ENCODE assay signal across 12 mouse cellular contexts in genomic region chr19:53942342-53942741, GRCm38 (mm10). TPM values are rescaled to one million over a fixed set of nuclear protein-coding genes. Genes with fewer than 3 reads are reported as not detected.
A peak's percentile ranks its signal among the peaks of the same experiment; 100 is the strongest.
DNase-seq lines count a peak whose midpoint lies in the region; ATAC-seq and TF ChIP-seq lines count a peak whose summit lies in the region.
"Had no signal": no experiment of that assay in that cellular context is flagged by ENCODE, and none has a peak within 500 bp of the region (broad histone marks: within the 10 kb centered on the region; RNA-seq: fewer than 3 reads in every experiment).

No protein-coding gene starts in this region.

- H3K4me1 ChIP-seq in forebrain, embryonic 16.5 days (replicated peaks; ENCODE audit: control insufficient read depth, insufficient read depth, low read length), result peaks cover 9% of the 10 kb centered on the region
- peaks cover 10% of the 10 kb centered on the region for H3K4me1 ChIP-seq in forebrain, embryonic 14.5 days (ENCODE audit: control insufficient read depth, insufficient read depth, low read length)
- H3K4me1 ChIP-seq in megakaryocyte, embryonic 14.5 days, result peaks cover 36% of the 10 kb centered on the region
- peaks cover 10% of the 10 kb centered on the region; the same call in 1 of the 2 replicates for H3K4me1 ChIP-seq in hindbrain, postnatal 0 days (ENCODE audit: insufficient read depth, low read length)
- peaks cover 26% of the 10 kb centered on the region for H3K4me1 ChIP-seq in neural tube, embryonic 13.5 days (replicated peaks)

- no peak overlapping the region for H3K27ac ChIP-seq in forebrain, embryonic 16.5 days (ENCODE audit: low read length)
- H3K27ac ChIP-seq in forebrain, embryonic 14.5 days (ENCODE audit: low read depth, low read length), result no peak overlapping the region
- no peak overlapping the region for H3K27ac ChIP-seq in hindbrain, postnatal 0 days
- no peak overlapping the region for H3K27ac ChIP-seq in neural tube, embryonic 13.5 days (replicated peaks)
- H3K27ac ChIP-seq: kidney, embryonic 15.5 days had no signal

- peaks cover 13% of the 10 kb centered on the region for H3K36me3 ChIP-seq in forebrain, embryonic 16.5 days (ENCODE audit: control insufficient read depth, insufficient read depth)
- peaks cover 17% of the 10 kb centered on the region for H3K36me3 ChIP-seq in forebrain, embryonic 14.5 days (ENCODE audit: control insufficient read depth, insufficient read depth, low read length)
- H3K36me3 ChIP-seq in megakaryocyte, embryonic 14.5 days (replicated peaks; ENCODE audit: low read length), result peaks cover 42% of the 10 kb centered on the region
- peaks cover 3% of the 10 kb centered on the region; the same call in 1 of the 2 replicates for H3K36me3 ChIP-seq in hindbrain, postnatal 0 days (ENCODE audit: insufficient read depth, low read length)
- peaks cover 19% of the 10 kb centered on the region for H3K36me3 ChIP-seq in neural tube, embryonic 13.5 days

- ATAC-seq in forebrain, embryonic 16.5 days, result no peak
- ATAC-seq in forebrain, embryonic 14.5 days, result no peak
- ATAC-seq in megakaryocyte, adult 5-6 weeks (ENCODE audit: poor library complexity, severe bottlenecking), result no peak
- ATAC-seq in hindbrain, postnatal 0 days, result no peak
- no peak for ATAC-seq in neural tube, embryonic 13.5 days (ENCODE audit: low read depth)

- H3K4me3 ChIP-seq in forebrain, embryonic 16.5 days (replicated peaks; ENCODE audit: low read length), result no peak overlapping the region
- H3K4me3 ChIP-seq in forebrain, embryonic 14.5 days (ENCODE audit: low read depth, low read length), result no peak overlapping the region
- H3K4me3 ChIP-seq in megakaryocyte, embryonic 14.5 days (replicated peaks), result peak overlapping the region; percentile 66
- H3K4me3 ChIP-seq in hindbrain, postnatal 0 days (ENCODE audit: low read length), result no peak overlapping the region
- peak overlapping the region; percentile 95; the same call in 1 of the 2 replicates for H3K4me3 ChIP-seq in neural tube, embryonic 13.5 days

- WGBS in forebrain, embryonic 16.5 days, result 97% methylated on average over 2 of the region's 2 CpGs
- 94% methylated on average over 2 of the region's 2 CpGs for WGBS in forebrain, embryonic 14.5 days
- 96% methylated on average over 2 of the region's 2 CpGs for WGBS in hindbrain, postnatal 0 days
- 98% methylated on average over 2 of the region's 2 CpGs for whole genome bisulfite sequencing in neural tube, embryonic 13.5 days

- no peaks in the 10 kb centered on the region for H3K9me3 ChIP-seq in forebrain, embryonic 16.5 days (ENCODE audit: control insufficient read depth, low read length)
- H3K9me3 ChIP-seq in forebrain, embryonic 14.5 days (replicated peaks; ENCODE audit: control insufficient read depth, low read length), result no peaks in the 10 kb centered on the region
- H3K9me3 ChIP-seq in megakaryocyte, embryonic 14.5 days, result no peaks in the 10 kb centered on the region
- no peaks in the 10 kb centered on the region for H3K9me3 ChIP-seq in hindbrain, postnatal 0 days (ENCODE audit: low read length)
- no peaks in the 10 kb centered on the region for H3K9me3 ChIP-seq in neural tube, embryonic 13.5 days
- H3K9me3 ChIP-seq: kidney, embryonic 15.5 days had no signal

- 0 out of 2 replicates have a peak overlapping the region, but pooled peaks have one; percentile 11 for H3K4me2 ChIP-seq in forebrain, embryonic 16.5 days (ENCODE audit: low read length)
- H3K4me2 ChIP-seq in forebrain, embryonic 14.5 days (ENCODE audit: low read length), result no peak overlapping the region
- H3K4me2 ChIP-seq in hindbrain, postnatal 0 days (ENCODE audit: low read depth, low read length), result peak overlapping the region; percentile 66; the same call in 1 of the 2 replicates
- H3K4me2 ChIP-seq in neural tube, embryonic 13.5 days, result peak overlapping the region; percentile 59; the same call in 1 of the 2 replicates

- 0 out of 2 replicates have a peak overlapping the region, but pooled peaks have one; percentile 11 for H3K9ac ChIP-seq in forebrain, embryonic 16.5 days (replicated peaks; ENCODE audit: low read depth, low read length)
- no peak overlapping the region for H3K9ac ChIP-seq in forebrain, embryonic 14.5 days (ENCODE audit: low read length)
- no peak overlapping the region for H3K9ac ChIP-seq in hindbrain, postnatal 0 days (replicated peaks; ENCODE audit: low read length)
- H3K9ac ChIP-seq in neural tube, embryonic 13.5 days, result peak overlapping the region; percentile 52; the same call in 1 of the 2 replicates
- H3K9ac ChIP-seq: kidney, embryonic 15.5 days had no signal

- no peaks in the 10 kb centered on the region for H3K27me3 ChIP-seq in forebrain, embryonic 16.5 days (replicated peaks; ENCODE audit: control insufficient read depth, insufficient read depth, low read length)
- no peaks in the 10 kb centered on the region for H3K27me3 ChIP-seq in forebrain, embryonic 14.5 days (replicated peaks; ENCODE audit: control insufficient read depth, insufficient read depth, low read length)
- H3K27me3 ChIP-seq in megakaryocyte, embryonic 14.5 days (replicated peaks), result no peaks in the 10 kb centered on the region
- H3K27me3 ChIP-seq in hindbrain, postnatal 0 days (ENCODE audit: insufficient read depth, low read length), result no peaks in the 10 kb centered on the region
- no peaks in the 10 kb centered on the region for H3K27me3 ChIP-seq in neural tube, embryonic 13.5 days
- H3K27me3 ChIP-seq: kidney, embryonic 15.5 days had no signal

- DNase-seq in forebrain, embryonic 14.5 days (ENCODE audit: low spot score), result no peak
- no peak for DNase-seq in hindbrain, postnatal 0 days (ENCODE audit: low spot score)
- no peak for DNase-seq in left cerebral cortex, adult 18-20 months (ENCODE audit: low spot score in 2 of 2)
- DNase-seq in retina, postnatal 1 day, result no peak
- DNase-seq: adrenal gland, postnatal 36 days; cerebellum, adult 11-12 months; lung, postnatal 10 days had no signal

- TF ChIP-seq CTCF in hindbrain, postnatal 0 days (IDR thresholded peaks at IDR 0.05; ENCODE audit: low read depth), result no peak

RNA-seq across cellular contexts. Expression of gene Shoc2, which starts 1.8 kb away (rescaled TPM):
- 58.8 and 65.1 TPM in 2 replicates for polyA plus RNA-seq in forebrain, embryonic 16.5 days (2015; fragmentation: Nextera tagmentation; extraction: Ambion mirVana)
- 49.6 and 61.1 TPM in 2 replicates for polyA plus RNA-seq in forebrain, embryonic 14.5 days (2014; fragmentation: Nextera tagmentation; extraction: Ambion mirVana)
- polyA plus RNA-seq in megakaryocyte, embryonic 14.5 days (2012; ENCODE audit: insufficient read depth, low replicate concordance), result 1.6 TPM in 1 of 2 replicates, not detected in the other
- total RNA-seq in megakaryocyte, adult 5-6 weeks (2015), result 67.1 and 67.3 TPM in 2 replicates
- 67.6 and 70.3 TPM in 2 replicates for total RNA-seq in megakaryocyte, adult 5-6 weeks (2017)
- total RNA-seq in hindbrain, postnatal 0 days (2014; rRNA removed), result 66.1 and 69.8 TPM in 2 replicates
- polyA plus RNA-seq in hindbrain, postnatal 0 days (2015; fragmentation: Nextera tagmentation; extraction: Ambion mirVana), result 44.0 and 47.7 TPM in 2 replicates
- polyA plus RNA-seq in neural tube, embryonic 13.5 days (2015; fragmentation: Nextera tagmentation; extraction: Ambion mirVana), result 71.5 and 72.9 TPM in 2 replicates
- total RNA-seq in left cerebral cortex, adult 18-20 months (2021), result 10 to 100 TPM; 55.5 to 59.4 TPM

RNA-seq across cellular contexts. Expression of gene Bbip1, which starts 2.1 kb away (rescaled TPM):
- 148 and 151 TPM in 2 replicates for polyA plus RNA-seq in forebrain, embryonic 16.5 days (2015; fragmentation: Nextera tagmentation; extraction: Ambion mirVana)
- polyA plus RNA-seq in forebrain, embryonic 14.5 days (2014; fragmentation: Nextera tagmentation; extraction: Ambion mirVana), result 174 and 180 TPM in 2 replicates
- polyA plus RNA-seq in megakaryocyte, embryonic 14.5 days (2012; ENCODE audit: insufficient read depth, low replicate concordance), result 5.1 TPM in 1 of 2 replicates, not detected in the other
- total RNA-seq in megakaryocyte, adult 5-6 weeks (2015), result 154 and 163 TPM in 2 replicates
- 77.1 and 79.1 TPM in 2 replicates for total RNA-seq in megakaryocyte, adult 5-6 weeks (2017)
- total RNA-seq in hindbrain, postnatal 0 days (2014; rRNA removed), result 43.6 and 53.7 TPM in 2 replicates
- 146 and 166 TPM in 2 replicates for polyA plus RNA-seq in hindbrain, postnatal 0 days (2015; fragmentation: Nextera tagmentation; extraction: Ambion mirVana)
- polyA plus RNA-seq in neural tube, embryonic 13.5 days (2015; fragmentation: Nextera tagmentation; extraction: Ambion mirVana), result 143 and 148 TPM in 2 replicates
- total RNA-seq in left cerebral cortex, adult 18-20 months (2021), result 10 to 100 TPM; 49.9 to 57.7 TPM

RNA-seq across cellular contexts. Expression of gene Pdcd4, which starts 50.3 kb away (rescaled TPM):
- 76.7 and 90.8 TPM in 2 replicates for polyA plus RNA-seq in forebrain, embryonic 16.5 days (2015; fragmentation: Nextera tagmentation; extraction: Ambion mirVana)
- 62.1 and 75.4 TPM in 2 replicates for polyA plus RNA-seq in forebrain, embryonic 14.5 days (2014; fragmentation: Nextera tagmentation; extraction: Ambion mirVana)
- 2.8 and 25.4 TPM in 2 replicates for polyA plus RNA-seq in megakaryocyte, embryonic 14.5 days (2012; ENCODE audit: insufficient read depth, low replicate concordance)
- 60.2 and 73.4 TPM in 2 replicates for total RNA-seq in megakaryocyte, adult 5-6 weeks (2015)
- total RNA-seq in megakaryocyte, adult 5-6 weeks (2017), result 79.2 and 85.9 TPM in 2 replicates
- 10.0 and 13.1 TPM in 2 replicates for total RNA-seq in hindbrain, postnatal 0 days (2014; rRNA removed)
- 83.9 and 90.8 TPM in 2 replicates for polyA plus RNA-seq in hindbrain, postnatal 0 days (2015; fragmentation: Nextera tagmentation; extraction: Ambion mirVana)
- 80.5 and 82.1 TPM in 2 replicates for polyA plus RNA-seq in neural tube, embryonic 13.5 days (2015; fragmentation: Nextera tagmentation; extraction: Ambion mirVana)
- total RNA-seq in left cerebral cortex, adult 18-20 months (2021), result 100 to 1,000 TPM; 103 to 115 TPM

Comparison
In these comparisons a context has a peak if more than half of its experiments do, and no peak if none do; other contexts are left out.
1. H3K9ac ChIP-seq: peak in forebrain, embryonic 16.5 days (single experiment) and neural tube, embryonic 13.5 days (single experiment); none in forebrain, embryonic 14.5 days (single experiment) and hindbrain, postnatal 0 days (single experiment).
2. H3K4me3 ChIP-seq: peak in megakaryocyte, embryonic 14.5 days (single experiment) and neural tube, embryonic 13.5 days (single experiment); none in forebrain, embryonic 16.5 days (single experiment), forebrain, embryonic 14.5 days (single experiment) and hindbrain, postnatal 0 days (single experiment).
3. RNA of gene Shoc2, which starts 1.8 kb away (polyA plus RNA-seq): 71.5 to 72.9 TPM in neural tube, embryonic 13.5 days, 58.8 to 65.1 TPM in forebrain, embryonic 16.5 days, 49.6 to 61.1 TPM in forebrain, embryonic 14.5 days and 44.0 to 47.7 TPM in hindbrain, postnatal 0 days; 1.6 TPM in megakaryocyte, embryonic 14.5 days; every median in the first group is over 10 times any median in the second.
4. RNA of gene Bbip1, which starts 2.1 kb away (polyA plus RNA-seq): 174 to 180 TPM in forebrain, embryonic 14.5 days, 148 to 151 TPM in forebrain, embryonic 16.5 days, 146 to 166 TPM in hindbrain, postnatal 0 days and 143 to 148 TPM in neural tube, embryonic 13.5 days; 5.1 TPM in megakaryocyte, embryonic 14.5 days; every median in the first group is over 10 times any median in the second.